Mouse (Mus musculus) kidney, postnatal 36 days (tissue): ENCODE data around the gene Rxra.
A peak's percentile ranks its signal among the peaks of the same experiment; 100 is the strongest.

Experiments
- DNase-seq, 2 experiments: peaks; one replicate each; pipeline ENCODE4 v3.0.0; 2021 to 2022; ENCODE audit warnings: mixed read lengths in 2 of 2

Gene Rxra

GRCm38 (mm10) chr2:27671633-27672091 lies 4.6 kb upstream of the Rxra start:
- DNase-seq = peak; percentile 80 to 89

GRCm38 (mm10) chr2:27676478-27677325 lies 462 bp downstream of the Rxra start:
- peak; percentile 76 to 90 for DNase-seq

GRCm38 (mm10) chr2:27677411-27678310 lies 1.4 kb downstream of the Rxra start:
- peak in 1 of 2 experiments; percentile 76 for DNase-seq

- no peak for DNase-seq
Observed at GRCm38 (mm10) chr2:27678331-27678730, 2.1 kb downstream of the Rxra start.

GRCm38 (mm10) chr2:27678836-27679480 lies 2.7 kb downstream of the Rxra start:
- DNase-seq = peak; percentile 42 to 61

GRCm38 (mm10) chr2:27679621-27680025 lies 3.4 kb downstream of the Rxra start:
- peak; percentile 72 to 77 for DNase-seq

GRCm38 (mm10) chr2:27680058-27680457 lies 3.8 kb downstream of the Rxra start:
- DNase-seq = peak; percentile 44 to 64

GRCm38 (mm10) chr2:27680595-27680994 lies 4.4 kb downstream of the Rxra start:
- DNase-seq = peak in 1 of 2 experiments; percentile 16

- no peak for DNase-seq
Observed at GRCm38 (mm10) chr2:27681426-27681825, 5.2 kb downstream of the Rxra start.

GRCm38 (mm10) chr2:27682096-27682495 lies 5.9 kb downstream of the Rxra start:
- DNase-seq = peak in 1 of 2 experiments; percentile 5

GRCm38 (mm10) chr2:27684017-27684657 lies 7.9 kb downstream of the Rxra start:
- DNase-seq = peak; percentile 69

GRCm38 (mm10) chr2:27685917-27686316 lies 9.7 kb downstream of the Rxra start:
- peak; percentile 51 to 54 for DNase-seq

- peak; percentile 61 to 62 for DNase-seq
Observed at GRCm38 (mm10) chr2:27686335-27686734, 10.1 kb downstream of the Rxra start.

- no peak for DNase-seq
Observed at GRCm38 (mm10) chr2:27687041-27687440, 10.8 kb downstream of the Rxra start.

GRCm38 (mm10) chr2:27687973-27688372 lies 11.7 kb downstream of the Rxra start:
- DNase-seq = peak; percentile 70 to 77

GRCm38 (mm10) chr2:27690714-27691113 lies 14.5 kb downstream of the Rxra start:
- peak; percentile 63 for DNase-seq

GRCm38 (mm10) chr2:27691139-27691720 lies 15.0 kb downstream of the Rxra start:
- DNase-seq = no peak

GRCm38 (mm10) chr2:27692608-27693007 lies 16.4 kb downstream of the Rxra start:
- DNase-seq = no peak

GRCm38 (mm10) chr2:27693684-27694083 lies 17.4 kb downstream of the Rxra start:
- no peak for DNase-seq

- DNase-seq = peak; percentile 92 to 93
Observed at GRCm38 (mm10) chr2:27699574-27699973, 23.3 kb downstream of the Rxra start.

GRCm38 (mm10) chr2:27702283-27702682 lies 26.0 kb downstream of the Rxra start:
- no peak for DNase-seq
